Mouse (Mus musculus): ENCODE measurements around the gene Cdc42ep1.
A peak's percentile ranks its signal among the peaks of the same experiment; 100 is the strongest.
"Not testable (repeated sequence)": the region's sequence is repeated elsewhere in the genome, so short reads cannot be mapped to it uniquely, and the experiment has no call there.

Gene Cdc42ep1

DNA sequence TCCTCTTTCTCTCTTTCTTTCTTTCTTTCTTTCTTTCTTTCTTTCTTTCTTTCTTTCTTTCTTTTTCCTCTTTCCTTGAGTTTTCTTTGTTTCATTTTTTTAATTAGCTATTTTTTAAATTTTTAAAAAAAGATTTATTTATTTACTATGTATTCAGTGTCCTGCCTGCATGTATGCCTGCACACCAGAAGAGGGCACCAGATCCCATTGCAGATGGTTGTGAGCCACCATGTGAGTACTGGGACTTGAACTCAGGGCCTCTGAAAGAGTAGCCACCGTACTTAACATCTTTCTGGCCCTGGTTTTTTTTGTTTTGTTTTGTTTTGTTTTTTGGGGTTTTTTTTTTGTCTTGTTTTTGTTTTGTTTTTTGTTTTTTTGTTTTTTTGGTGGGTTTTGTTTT, 12.8 kb upstream of the Cdc42ep1 start:
- no peak for DNase-seq (ENCODE audit: extremely low spot score)

- DNase-seq (ENCODE audit: extremely low spot score): no peak
Observed at GRCm38 (mm10) chr15:78830742-78831719, 11.4 kb upstream of the Cdc42ep1 start.

- no peak for DNase-seq (ENCODE audit: extremely low spot score)
Observed at GRCm38 (mm10) chr15:78831720-78832657, 10.4 kb upstream of the Cdc42ep1 start.

- DNase-seq (ENCODE audit: extremely low spot score): no peak
Observed at GRCm38 (mm10) chr15:78832701-78833123, 9.7 kb upstream of the Cdc42ep1 start.

DNA sequence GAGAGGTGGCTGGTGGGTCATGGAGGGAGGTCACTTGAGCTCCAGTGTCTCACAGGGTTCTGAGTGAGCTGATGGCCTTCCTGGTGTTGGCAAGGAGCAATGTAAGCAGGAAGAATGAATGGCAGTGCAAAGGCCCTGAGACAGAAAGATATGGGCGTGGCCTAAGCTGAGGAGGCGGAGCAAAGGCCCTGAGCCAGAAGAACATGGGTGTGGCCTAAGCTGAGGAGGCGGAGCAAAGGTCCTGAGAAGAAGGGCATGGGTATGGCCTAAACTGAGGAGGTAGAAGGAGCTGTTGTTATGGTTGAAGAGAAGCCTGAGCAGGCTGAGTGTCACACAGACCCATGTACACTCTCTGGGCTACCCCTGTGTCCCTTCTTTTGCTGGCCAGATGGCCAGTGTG, 8.8 kb upstream of the Cdc42ep1 start:
- DNase-seq (ENCODE audit: extremely low spot score): no peak

DNA sequence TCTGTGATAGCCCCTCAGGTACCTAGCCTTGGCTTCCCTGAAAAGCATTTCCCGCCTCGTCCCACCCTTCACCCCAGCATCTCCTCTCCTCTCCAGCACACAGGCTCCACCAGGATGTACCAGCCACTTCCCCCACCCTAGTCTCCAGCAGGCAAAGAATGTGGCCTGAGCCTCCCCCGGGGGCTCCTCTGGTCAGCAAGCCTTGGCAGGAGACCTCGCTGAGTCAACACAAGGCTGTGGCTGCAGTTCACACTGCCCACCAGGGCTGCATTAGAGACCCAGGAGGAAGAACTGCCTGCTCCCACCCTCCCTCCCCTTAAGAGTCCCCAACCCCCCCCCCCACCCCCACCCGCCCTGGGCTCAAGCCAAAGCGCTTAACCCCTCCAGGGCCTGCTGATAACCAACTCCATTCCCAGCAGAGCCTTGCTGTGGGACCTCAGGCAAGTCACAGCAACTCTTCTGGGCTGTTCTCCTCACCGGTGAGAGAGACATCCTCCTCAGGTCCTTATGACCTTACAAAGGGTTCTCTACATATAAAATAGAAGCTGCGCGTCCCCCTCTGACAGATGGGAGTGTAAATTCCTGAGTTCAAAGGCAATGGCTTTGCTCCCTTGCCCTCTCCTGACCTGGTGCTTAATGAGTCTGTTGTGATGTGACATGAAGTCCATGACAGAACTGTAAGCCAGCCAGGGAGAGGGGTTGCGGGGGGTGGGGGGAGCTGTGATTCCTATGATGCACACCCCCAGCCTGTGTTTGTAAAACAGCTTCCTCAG, 8.0 kb upstream of the Cdc42ep1 start:
- DNase-seq (ENCODE audit: extremely low spot score): no peak

DNA sequence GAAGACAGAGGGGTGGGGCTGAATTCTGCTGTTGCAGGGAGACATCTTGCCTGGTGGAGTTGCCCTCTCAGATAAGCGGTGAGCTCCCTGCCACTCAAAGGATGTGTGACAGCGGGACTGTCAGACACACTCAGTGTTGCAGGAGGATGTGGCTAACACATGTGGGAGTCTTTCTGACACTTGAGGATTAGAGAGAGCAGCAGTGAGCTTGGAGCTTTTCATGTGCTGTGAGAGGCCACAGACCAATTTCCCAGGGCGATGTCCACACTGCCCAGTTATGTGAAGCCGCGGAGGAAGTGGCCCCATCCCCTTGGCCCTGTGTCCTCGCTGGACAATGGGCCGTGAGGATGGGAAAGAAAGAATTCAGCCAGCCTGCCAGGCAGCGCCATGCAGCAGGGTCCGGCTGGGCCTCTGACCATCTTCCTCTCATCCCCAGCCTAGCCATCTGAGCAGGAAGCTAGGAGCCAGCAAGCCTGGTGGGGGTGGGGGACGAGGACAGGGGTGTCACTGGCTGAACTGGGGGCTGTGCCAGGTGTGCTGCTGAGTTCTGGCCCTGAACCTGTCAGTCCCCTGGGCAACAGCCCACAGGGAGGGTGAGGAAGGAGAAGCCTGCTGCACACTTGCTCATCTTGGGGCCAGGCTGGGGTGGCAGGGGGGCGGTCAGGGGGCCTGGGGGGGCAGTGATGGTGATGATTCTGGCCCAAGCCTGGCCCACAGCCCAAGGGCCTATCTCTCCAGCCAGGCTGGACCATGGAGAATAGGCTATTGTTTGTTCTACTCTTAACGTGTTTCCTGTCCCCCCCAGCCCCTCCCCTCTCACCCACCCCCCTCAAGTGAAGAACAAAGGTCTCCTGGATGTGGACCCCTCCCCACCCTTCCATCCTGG, 7.0 kb upstream of the Cdc42ep1 start:
- peak; percentile 65 for DNase-seq (ENCODE audit: extremely low spot score)

DNA sequence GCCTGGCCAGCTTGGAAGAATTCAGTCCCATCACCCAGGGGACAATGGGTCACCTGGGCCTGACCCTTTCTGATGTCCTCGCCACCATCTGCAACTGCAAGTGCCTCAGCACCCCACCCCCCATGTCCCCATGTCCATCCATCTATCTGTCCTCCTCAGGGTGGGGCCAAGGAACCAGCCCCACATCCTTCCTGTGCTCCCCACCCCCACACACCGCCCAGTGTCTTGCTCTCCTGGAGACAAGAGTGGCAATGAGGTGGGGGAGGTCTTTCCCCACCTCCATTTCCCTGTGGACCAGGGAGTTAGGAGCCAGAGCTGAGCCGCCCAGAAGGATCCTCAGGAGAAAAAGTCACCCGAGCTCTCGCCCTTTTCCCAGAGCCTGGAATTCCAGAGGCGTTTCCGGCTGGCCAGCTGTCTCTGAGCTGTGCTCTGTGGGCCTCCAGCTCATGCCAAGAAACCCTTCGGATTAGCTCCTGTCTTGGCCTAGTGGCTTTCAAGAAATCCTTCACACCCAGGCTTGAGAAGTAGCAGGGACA, 6.3 kb upstream of the Cdc42ep1 start:
- DNase-seq (ENCODE audit: extremely low spot score): peak; percentile 65

DNA sequence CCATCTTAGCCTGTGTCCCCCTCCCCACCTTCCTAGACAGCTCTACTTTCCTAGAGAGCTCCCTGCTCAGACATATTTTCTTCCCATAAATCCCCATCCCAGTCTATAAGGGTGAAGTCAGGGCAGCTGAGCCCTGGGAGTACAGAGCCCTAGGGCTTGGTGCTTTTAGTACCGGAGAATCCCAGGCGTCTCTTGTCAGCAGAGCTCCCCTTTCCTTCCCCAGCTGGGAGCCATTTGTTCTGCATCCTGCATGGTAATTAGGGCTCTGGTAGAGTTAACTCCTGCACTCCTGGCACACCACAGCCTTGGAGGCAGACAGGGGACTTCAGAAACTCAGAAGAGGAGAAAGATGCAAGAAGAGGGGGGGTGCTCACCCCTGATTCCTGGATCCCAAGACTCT, 2.7 kb upstream of the Cdc42ep1 start:
- no peak for DNase-seq (ENCODE audit: extremely low spot score)

- DNase-seq (ENCODE audit: extremely low spot score): no peak
Observed at GRCm38 (mm10) chr15:78840241-78840640, 2.2 kb upstream of the Cdc42ep1 start.

DNA sequence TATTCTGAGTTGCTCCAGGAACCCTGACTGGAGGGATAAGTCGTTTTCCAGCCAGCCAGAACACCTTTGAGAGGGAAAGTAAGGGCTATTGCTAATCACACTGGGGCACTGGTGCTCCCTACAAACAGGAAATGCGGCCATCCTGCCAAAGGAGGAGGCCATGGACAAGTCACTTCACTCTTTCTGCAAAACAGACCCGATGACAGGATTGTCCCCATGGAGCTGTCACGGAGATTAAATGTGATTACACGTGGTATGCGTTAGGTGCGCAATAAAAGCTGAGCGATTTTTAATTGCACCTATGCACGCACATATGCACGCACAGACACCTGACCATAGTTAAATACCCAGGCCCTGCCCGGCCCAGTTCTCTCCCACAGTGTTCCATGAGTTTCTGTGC, 1.7 kb upstream of the Cdc42ep1 start:
- no peak for DNase-seq (ENCODE audit: extremely low spot score)

DNA sequence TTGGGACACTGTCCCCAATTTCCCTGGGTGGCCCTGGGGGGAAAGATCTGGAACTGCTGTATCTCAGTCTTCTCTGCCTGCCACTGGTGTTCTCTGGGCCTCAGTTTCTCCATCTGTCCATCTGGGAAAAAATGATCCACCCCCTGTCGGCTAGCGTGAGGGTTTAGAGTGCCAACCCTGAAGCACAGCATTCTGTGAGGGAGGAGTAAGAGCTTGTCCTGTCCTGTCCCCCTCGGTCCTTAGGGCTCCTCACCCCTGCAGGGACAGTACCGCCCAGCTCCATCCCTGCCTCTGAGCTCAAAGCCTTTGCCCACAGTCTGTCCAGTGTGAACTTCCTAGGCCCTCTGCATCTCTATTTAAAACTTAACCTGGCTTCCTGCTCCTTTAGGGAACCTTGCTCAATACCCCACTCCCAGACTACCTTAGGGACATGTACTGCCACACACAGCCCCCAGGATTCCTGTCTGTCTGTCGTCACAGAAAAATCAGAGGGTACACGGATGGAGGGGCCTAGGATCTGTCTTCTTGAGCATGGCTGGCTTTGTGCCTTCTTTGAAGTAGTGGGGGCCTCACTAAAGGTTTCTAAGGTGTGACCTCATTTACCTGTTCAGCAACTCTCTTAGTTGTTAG, 1.1 kb upstream of the Cdc42ep1 start:
- DNase-seq (ENCODE audit: extremely low spot score): no peak

DNA sequence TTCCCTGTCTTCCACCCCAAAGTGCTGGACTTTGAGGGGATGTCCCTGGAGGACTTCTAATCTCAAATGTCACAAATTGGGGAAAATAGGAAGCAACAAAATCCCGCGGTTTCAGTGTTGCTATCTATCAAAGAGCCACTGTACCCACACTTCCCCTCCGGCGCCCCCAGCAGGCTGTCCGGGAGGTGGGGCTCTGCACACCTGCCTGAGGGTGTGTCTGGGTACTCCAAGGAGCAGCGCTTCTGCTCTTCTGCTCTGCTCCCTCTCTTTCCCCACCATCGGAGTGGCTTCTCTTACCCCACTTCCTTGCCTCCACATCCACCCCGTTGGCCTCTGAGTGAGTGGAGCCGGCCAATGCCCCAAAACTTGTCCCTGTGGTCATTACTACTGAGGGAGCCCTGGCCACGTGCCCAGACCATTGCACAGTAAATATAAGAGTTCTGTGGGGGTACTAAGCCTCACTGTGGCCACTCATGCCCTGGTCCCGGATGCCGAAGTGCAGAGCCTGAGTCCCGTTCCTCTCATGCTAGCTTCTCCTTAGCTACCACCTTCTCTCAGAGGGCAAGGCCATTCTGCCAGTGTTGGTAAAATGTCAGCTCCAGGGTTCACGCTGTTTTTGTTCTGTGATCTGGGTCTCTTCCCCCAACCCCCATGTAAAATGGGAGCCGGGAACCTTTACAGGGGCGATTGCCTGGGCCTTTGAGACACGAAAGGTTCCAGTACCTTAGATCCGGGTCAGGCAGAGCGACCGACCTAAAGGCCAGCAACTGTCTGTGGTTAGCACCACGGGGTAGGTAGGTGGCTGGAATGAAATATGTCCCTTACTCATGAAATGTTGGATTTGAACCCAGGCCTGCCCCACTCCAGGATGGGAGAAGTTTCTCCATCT, 1.4 kb downstream of the Cdc42ep1 start:
- DNase-seq (ENCODE audit: extremely low spot score): no peak

- DNase-seq (ENCODE audit: extremely low spot score): no peak
Observed at GRCm38 (mm10) chr15:78844791-78845190, 2.4 kb downstream of the Cdc42ep1 start.

DNA sequence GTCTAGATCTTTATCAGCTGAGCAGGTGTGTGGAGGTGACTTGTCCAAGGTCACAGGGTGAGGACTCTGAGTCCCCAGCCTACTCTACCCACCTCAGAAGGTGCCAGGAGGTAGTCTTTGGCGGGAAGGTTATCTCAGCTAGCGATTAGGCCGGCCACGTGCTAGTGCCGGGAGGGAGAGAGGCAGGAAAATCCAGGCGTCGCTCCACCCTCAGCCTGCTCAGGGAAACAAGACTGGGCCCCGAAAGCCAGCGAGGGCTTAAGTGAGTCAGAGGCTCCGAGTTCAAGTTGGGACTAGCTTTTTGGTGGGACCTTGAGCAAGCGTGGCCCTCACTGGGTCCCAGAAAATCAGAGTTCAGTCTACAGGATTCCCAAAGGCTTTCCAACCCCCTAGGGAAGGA, 2.9 kb downstream of the Cdc42ep1 start:
- no peak for DNase-seq (ENCODE audit: extremely low spot score)

- DNase-seq (ENCODE audit: extremely low spot score): no peak
Observed at GRCm38 (mm10) chr15:78845867-78846266, 3.4 kb downstream of the Cdc42ep1 start.

DNA sequence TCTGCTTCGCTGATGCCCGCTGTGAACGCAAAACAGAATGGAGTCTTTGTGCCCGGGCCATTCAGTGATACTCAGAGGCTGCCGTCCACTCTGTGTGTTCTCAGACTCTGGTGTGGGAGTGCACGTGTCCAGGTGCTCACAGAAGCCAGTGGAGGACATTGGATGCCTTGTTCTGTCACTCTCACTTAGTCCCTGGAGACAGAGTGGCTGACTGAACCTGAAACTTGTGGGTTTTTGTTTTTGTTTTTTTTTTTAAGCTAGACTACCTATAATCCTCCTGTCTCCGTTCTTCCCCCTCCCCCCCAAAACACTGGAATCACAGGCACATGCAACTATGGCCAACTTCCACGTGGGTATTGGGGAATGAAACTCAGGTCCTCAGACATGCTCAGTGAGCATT, 3.9 kb downstream of the Cdc42ep1 start:
- no peak for DNase-seq (ENCODE audit: extremely low spot score)

- DNase-seq (ENCODE audit: extremely low spot score): not testable (repeated sequence)
Observed at GRCm38 (mm10) chr15:78846805-78847204, 4.4 kb downstream of the Cdc42ep1 start.

DNA sequence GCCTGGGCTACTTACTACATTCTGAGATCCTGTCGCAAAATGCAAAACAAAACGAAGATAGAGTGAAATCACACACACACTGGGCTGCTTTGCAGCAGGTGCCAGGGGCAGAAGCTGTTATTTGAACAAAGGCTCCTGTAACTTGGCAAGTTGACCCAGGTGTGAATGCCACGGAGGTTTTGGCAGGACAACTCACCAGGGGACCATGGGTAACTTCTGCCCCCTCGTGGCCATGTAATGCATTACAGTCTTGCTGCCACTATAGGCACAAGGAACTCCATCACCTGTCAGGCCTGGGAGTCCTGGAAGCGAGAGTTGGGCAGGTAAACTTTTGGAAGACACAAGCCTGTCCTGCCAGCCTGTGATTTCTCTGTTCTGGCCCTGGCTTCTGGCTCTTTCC, 6.0 kb downstream of the Cdc42ep1 start:
- peak; percentile 77 for DNase-seq (ENCODE audit: extremely low spot score)

Measured in embryo, embryonic 9.5 days (tissue).